Mouse (Mus musculus): ENCODE results near the gene Nrg3.

DNA sequence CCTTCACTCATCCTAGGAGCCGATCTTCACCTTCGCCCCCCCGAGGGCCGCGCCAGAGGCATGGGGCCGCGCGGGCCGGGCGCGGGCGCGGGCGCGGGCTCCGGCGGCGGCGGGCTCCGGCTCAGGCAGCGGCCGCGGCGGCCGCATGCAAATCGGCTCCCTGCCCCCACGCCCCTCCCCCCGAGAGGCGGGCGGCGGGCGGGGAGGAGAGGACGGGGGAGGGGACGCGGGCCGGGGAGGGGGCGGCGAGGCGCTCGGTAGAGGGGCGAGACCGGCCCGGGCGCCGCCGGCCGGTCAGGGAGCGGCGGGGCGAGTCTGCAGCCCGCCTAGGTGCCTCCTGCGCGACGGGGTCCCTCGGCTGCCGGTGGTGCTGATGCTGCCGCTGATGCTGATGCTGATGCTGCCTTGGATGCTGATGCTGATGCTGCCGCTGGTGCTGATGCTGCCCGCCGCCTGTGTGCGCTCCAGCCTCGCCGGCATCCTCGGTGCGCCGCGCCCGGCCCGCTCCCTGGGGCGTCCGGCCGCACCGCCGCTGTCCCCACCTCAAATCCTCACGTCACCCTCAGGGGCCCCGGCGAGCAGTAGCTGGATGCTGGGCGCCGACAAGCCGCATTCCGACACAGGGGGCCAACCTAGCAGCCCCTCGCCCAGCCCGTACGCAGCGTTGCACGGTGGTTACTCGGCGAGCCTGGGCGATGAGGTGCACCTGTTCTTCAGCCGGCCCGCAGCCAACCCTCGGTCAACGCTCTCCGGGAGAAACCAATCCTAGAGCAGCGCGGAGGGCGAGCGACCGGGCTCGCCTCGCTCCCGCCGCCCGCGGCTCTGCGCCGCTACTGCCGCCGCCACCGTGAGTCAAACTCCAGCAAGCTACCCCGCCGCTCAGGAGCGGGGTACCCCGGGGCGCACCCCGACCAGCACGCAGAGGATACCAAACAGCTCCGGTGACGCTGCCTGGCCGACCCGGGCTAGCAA lies at the start of gene Nrg3:
- no peak for TF ChIP-seq CTCF (IDR thresholded peaks at IDR 0.05; ENCODE audit: low read depth, low read length)
- no peak for TF ChIP-seq POLR2A (IDR thresholded peaks at IDR 0.05; ENCODE audit: borderline replicate concordance, low read depth, low read length)

All from bone marrow macrophage, adult 2 months (primary cell).